Mouse (Mus musculus) spleen, adult 2 months (tissue): ENCODE data around the gene Pbx1. TPM values are rescaled to one million over a fixed set of nuclear protein-coding genes. Genes with fewer than 3 reads are reported as not detected.

Experiments used
- DNase-seq, 2 experiments: peaks; one replicate each; pipeline versions ENCODE4 v3.0.0 to v3.0.0-alpha.2; 2012 to 2021; ENCODE audit warnings: low spot score in 2 of 2, low read depth in 1 of 2
- H3K27ac ChIP-seq: fragments of 200-500 bp; 2 replicates; pipeline ENCODE4 v1.5.1; 2012; ENCODE audit warnings: low read length, inconsistent platforms; ENCODE audit not compliant: insufficient read depth
- H3K27me3 ChIP-seq: fragments of 200-500 bp; 2 replicates; pipeline ENCODE4 v1.6.1; 2012; ENCODE audit warnings: mild to moderate bottlenecking, moderate library complexity, low read length, inconsistent platforms; ENCODE audit not compliant: control insufficient read depth, insufficient read depth
- H3K36me3 ChIP-seq: fragments of 200-500 bp; 2 replicates; pipeline ENCODE4 v1.6.1; 2012; ENCODE audit warnings: mild to moderate bottlenecking, low read length, inconsistent platforms; ENCODE audit not compliant: control insufficient read depth, insufficient read depth
- H3K4me1 ChIP-seq: fragments of 200-500 bp; 2 replicates; pipeline ENCODE4 v1.6.1; 2011; ENCODE audit warnings: inconsistent platforms; ENCODE audit not compliant: control insufficient read depth, insufficient read depth, insufficient read length
- H3K4me3 ChIP-seq: fragments of 200-500 bp; 2 replicates; pipeline ENCODE4 v1.5.1; 2011; ENCODE audit warnings: mild to moderate bottlenecking, inconsistent platforms; ENCODE audit not compliant: insufficient read depth, insufficient read length; ENCODE audit errors: extremely low read depth
- CTCF ChIP-seq: fragments of 200-500 bp; IDR thresholded peaks from 2 replicates; pipeline ENCODE4 v1.5.1; 2011; ENCODE audit warnings: mild to moderate bottlenecking, inconsistent platforms; ENCODE audit not compliant: insufficient read depth, insufficient read length, insufficient replicate concordance; ENCODE audit errors: extremely low read depth
- POLR2A ChIP-seq: fragments of 200-500 bp; IDR thresholded peaks from 2 replicates; pipeline ENCODE4 v1.6.1; 2011; ENCODE audit warnings: low read depth, low read length, inconsistent platforms
- WGBS: fragments of 180-500 bp; shearing (Covaris S2); methylation state at CpG from one replicate; pipeline ENCODE4 v1.1.7; 2018; 5-methylcytosine and 5-hydroxymethylcytosine counted together
- polyA plus RNA-seq: library from polyadenylated mRNA; depleted of rRNA; stranded (reverse); fragments of >200 nt; gene quantifications from 2 replicates; pipeline ENCODE4 v1.2.3, GENCODE M21; 2012

The Pbx1 gene
- polyA plus RNA-seq, 1 experiment: 9.2 TPM

GRCm38 (mm10) chr1:168323436-168324108 is 108.5 kb downstream of the Pbx1 start:
- WGBS: 79% methylated on average over 12 of the region's 12 CpGs
- Histone ChIP-seq H3K36me3 (no peaks in the 10 kb centered on the region), H3K4me1 (no peaks in the 10 kb centered on the region), H3K4me3 (no peak overlapping the region), H3K27ac (no peak overlapping the region), H3K27me3 (no peaks in the 10 kb centered on the region)
- TF ChIP-seq POLR2A (no peak), CTCF (no peak)
- DNase-seq: no peak

- Histone ChIP-seq H3K27me3 (no peaks in the 10 kb centered on the region), H3K4me1 (no peaks in the 10 kb centered on the region), H3K4me3 (no peak overlapping the region), H3K36me3 (no peaks in the 10 kb centered on the region), H3K27ac (no peak overlapping the region)
- DNase-seq: no peak
- no peak for TF ChIP-seq CTCF
- no peak for TF ChIP-seq POLR2A
- 100% methylated on average over 1 of the region's 1 CpGs for WGBS
Measured at GRCm38 (mm10) chr1:168322892-168323291, 109.2 kb downstream of the Pbx1 start.

- 79% methylated on average over 5 of the region's 5 CpGs for WGBS
- H3K36me3 ChIP-seq: no peaks in the 10 kb centered on the region
- no peaks in the 10 kb centered on the region for H3K4me1 ChIP-seq
- H3K4me3 ChIP-seq: no peak overlapping the region
- no peak overlapping the region for H3K27ac ChIP-seq
- TF ChIP-seq CTCF (no peak), POLR2A (no peak)
- DNase-seq: no peak
- no peaks in the 10 kb centered on the region for H3K27me3 ChIP-seq
Measured at GRCm38 (mm10) chr1:168319695-168320094, 112.4 kb downstream of the Pbx1 start.

- 80% methylated on average over 13 of the region's 13 CpGs for WGBS
- no peaks in the 10 kb centered on the region for H3K4me1 ChIP-seq
- TF ChIP-seq CTCF (no peak), POLR2A (no peak)
- DNase-seq: no peak
- no peak overlapping the region for H3K4me3 ChIP-seq
- no peaks in the 10 kb centered on the region for H3K27me3 ChIP-seq
- H3K36me3 ChIP-seq: no peaks in the 10 kb centered on the region
- no peak overlapping the region for H3K27ac ChIP-seq
Measured at GRCm38 (mm10) chr1:168318899-168319469, 113.1 kb downstream of the Pbx1 start.

- H3K27ac ChIP-seq: no peak overlapping the region
- H3K36me3 ChIP-seq: no peaks in the 10 kb centered on the region
- H3K4me1 ChIP-seq: no peaks in the 10 kb centered on the region
- H3K4me3 ChIP-seq: no peak overlapping the region
- DNase-seq: no peak
- TF ChIP-seq CTCF (no peak), POLR2A (no peak)
- H3K27me3 ChIP-seq: no peaks in the 10 kb centered on the region
Measured at GRCm38 (mm10) chr1:168313772-168314171, 118.3 kb downstream of the Pbx1 start.

GRCm38 (mm10) chr1:168312710-168313447 is 119.2 kb downstream of the Pbx1 start:
- no peaks in the 10 kb centered on the region for H3K4me1 ChIP-seq
- no peak for DNase-seq
- H3K27me3 ChIP-seq: no peaks in the 10 kb centered on the region
- H3K36me3 ChIP-seq: no peaks in the 10 kb centered on the region
- H3K4me3 ChIP-seq: no peak overlapping the region
- 78% methylated on average over 7 of the region's 7 CpGs for WGBS
- no peak overlapping the region for H3K27ac ChIP-seq
- TF ChIP-seq POLR2A (no peak), CTCF (no peak)
